Mouse (Mus musculus) bone marrow, adult 2 months (tissue): Measurements from ENCODE around the gene Gm4767.
"Not testable (repeated sequence)": the region's sequence is repeated elsewhere in the genome, so short reads cannot be mapped to it uniquely, and the experiment has no call there.

Experiments
- CTCF ChIP-seq: fragments of 200-500 bp; IDR thresholded peaks from 2 replicates; pipeline ENCODE4 v1.5.1; 2011; ENCODE audit warnings: low read length, control low read depth; ENCODE audit not compliant: control insufficient read depth, insufficient read depth
- POLR2A ChIP-seq: fragments of 200-500 bp; IDR thresholded peaks from 2 replicates; pipeline ENCODE4 v1.6.1; 2011; ENCODE audit warnings: low read depth, mild to moderate bottlenecking, control low read depth, low read length, borderline replicate concordance; ENCODE audit not compliant: control insufficient read depth

- not testable (repeated sequence) for TF ChIP-seq POLR2A, CTCF
Measured at GRCm38 (mm10) chr10:81863409-81864407, 51.7 kb downstream of the Gm4767 start, which contains the start of gene Gm32687.
